Mouse (Mus musculus) kidney, adult 2 months (tissue): ENCODE data around the gene Tbccd1.

ENCODE experiments used
- CTCF ChIP-seq: fragments of 200-500 bp; conservative IDR thresholded peaks from 2 replicates; pipeline ENCODE4 v1.5.1; 2011; ENCODE audit warnings: low read depth, mild to moderate bottlenecking, control low read depth, low read length, moderate library complexity, mixed read lengths; ENCODE audit not compliant: insufficient read depth, insufficient read length
- POLR2A ChIP-seq: fragments of 200-500 bp; IDR thresholded peaks from one replicate; pipeline ENCODE4 v1.6.1; 2011; ENCODE audit warnings: low read depth, low read length, control low read depth

DNA sequence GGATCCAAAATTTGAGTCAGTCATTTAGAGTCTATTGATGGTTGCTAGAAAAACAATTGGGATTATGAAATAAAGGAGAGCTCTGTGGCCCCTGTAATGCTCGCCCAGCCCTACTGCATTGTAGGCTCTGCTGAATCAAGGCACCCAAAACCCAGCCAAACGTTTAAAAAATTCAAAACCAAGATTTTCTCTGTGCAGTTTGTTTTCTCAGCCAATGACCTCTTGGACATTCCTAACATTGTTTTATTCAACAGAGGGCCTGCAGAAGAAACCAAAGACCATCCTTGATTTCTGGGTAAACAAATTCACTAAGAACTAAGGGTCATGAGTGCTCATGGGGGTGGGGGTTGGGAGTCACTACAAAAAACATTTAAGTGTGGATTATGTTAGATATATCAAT is 46.0 kb downstream of the Tbccd1 start, which contains the start of gene Crygs:
- TF ChIP-seq CTCF = no peak
- no peak for TF ChIP-seq POLR2A
